ENCODE assay signal across 22 mouse cellular contexts in the genomic region with DNA sequence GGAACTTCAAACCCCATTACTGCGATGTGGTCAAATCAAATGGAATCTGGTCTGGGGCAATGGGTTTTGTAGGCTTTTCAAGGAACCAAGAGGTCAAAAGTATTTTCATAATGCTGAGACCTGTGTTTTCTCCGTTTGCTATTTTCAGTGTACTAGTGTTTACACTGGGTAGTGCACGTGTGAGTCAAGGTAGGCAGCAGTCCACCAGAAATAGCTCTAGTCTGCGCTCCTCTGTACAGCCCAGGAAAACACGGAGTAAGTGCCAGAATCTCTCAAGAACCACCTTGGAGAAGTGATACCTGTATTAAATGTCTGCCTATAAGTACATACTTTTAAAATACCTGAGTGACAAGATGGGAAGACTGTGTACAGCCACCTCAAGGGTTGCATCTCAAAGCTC. TPM values are rescaled to one million over a fixed set of nuclear protein-coding genes. Genes with fewer than 3 reads are reported as not detected.
DNase-seq lines count a peak whose midpoint lies in the region; ATAC-seq and TF ChIP-seq lines count a peak whose summit lies in the region.
"Had no signal": no experiment of that assay in that cellular context is flagged by ENCODE, and none has a peak within 500 bp of the region (broad histone marks: within the 10 kb centered on the region; RNA-seq: fewer than 3 reads in every experiment).

No protein-coding gene starts in this region.

- no peaks in the 10 kb centered on the region for H3K27me3 ChIP-seq in heart, embryonic 11.5 days (ENCODE audit: control insufficient read depth, insufficient read depth, low read length)
- no peaks in the 10 kb centered on the region for H3K27me3 ChIP-seq in heart, embryonic 15.5 days
- no peaks in the 10 kb centered on the region for H3K27me3 ChIP-seq in liver, embryonic 11.5 days (replicated peaks; ENCODE audit: control insufficient read depth, insufficient read depth, low read length)
- H3K27me3 ChIP-seq in liver, postnatal 0 days (ENCODE audit: insufficient read depth, low read length): no peaks in the 10 kb centered on the region
- H3K27me3 ChIP-seq: intestine, embryonic 15.5 days had no signal

- WGBS in heart, embryonic 11.5 days (ENCODE audit: insufficient replicate concordance): 67% methylated on average over 5 of the region's 5 CpGs
- WGBS in heart, embryonic 15.5 days: 45% methylated on average over 5 of the region's 5 CpGs
- 83% methylated on average over 5 of the region's 5 CpGs for WGBS in liver, embryonic 11.5 days
- WGBS in liver, postnatal 0 days (ENCODE audit: insufficient replicate concordance): 72% methylated on average over 5 of the region's 5 CpGs

- intact Hi-C loops in heart, postnatal 10 days (cut with DNase I): no loop called here

- no peak for ATAC-seq in heart, embryonic 11.5 days (replicated peaks; ENCODE audit: insufficient number of reproducible peaks, low FRiP score, low TSS enrichment)
- ATAC-seq in heart, embryonic 15.5 days (replicated peaks; ENCODE audit: insufficient number of reproducible peaks, insufficient read depth, low FRiP score, low read depth): no peak; the same call in 1 of the 2 replicates
- no peak for ATAC-seq in liver, embryonic 11.5 days (replicated peaks; ENCODE audit: low FRiP score)
- ATAC-seq in liver, postnatal 0 days: no peak
- ATAC-seq: forebrain, embryonic 14.5 days; intestine, embryonic 15.5 days had no signal

- H3K4me3 ChIP-seq in heart, embryonic 11.5 days (ENCODE audit: low read depth, low read length): no peak overlapping the region
- no peak overlapping the region for H3K4me3 ChIP-seq in heart, embryonic 15.5 days
- no peak overlapping the region for H3K4me3 ChIP-seq in liver, embryonic 11.5 days (ENCODE audit: low read depth, low read length)
- H3K4me3 ChIP-seq in liver, postnatal 0 days (ENCODE audit: low read depth, low read length): no peak overlapping the region
- no peak overlapping the region for H3K4me3 ChIP-seq in embryonic fibroblast, embryonic 13.5 days (ENCODE audit: insufficient read depth, low read length)
- H3K4me3 ChIP-seq: embryonic facial prominence, embryonic 10.5 days; erythroblast, embryonic 14.5 days; forebrain, embryonic 10.5 days; hindbrain, embryonic 10.5 days; intestine, embryonic 15.5 days had no signal

- H3K36me3 ChIP-seq in heart, embryonic 11.5 days (ENCODE audit: control insufficient read depth, insufficient read depth, low read length): no peaks in the 10 kb centered on the region
- H3K36me3 ChIP-seq in heart, embryonic 15.5 days: no peaks in the 10 kb centered on the region
- no peaks in the 10 kb centered on the region for H3K36me3 ChIP-seq in liver, embryonic 11.5 days (ENCODE audit: control insufficient read depth, insufficient read depth, low read length)
- no peaks in the 10 kb centered on the region for H3K36me3 ChIP-seq in liver, postnatal 0 days (replicated peaks; ENCODE audit: insufficient read depth, low read length)
- H3K36me3 ChIP-seq: embryonic facial prominence, embryonic 10.5 days; forebrain, embryonic 10.5 days; hindbrain, embryonic 10.5 days; intestine, embryonic 15.5 days had no signal

- 0 out of 2 replicates have a peak overlapping the region, but pooled peaks have one; percentile 12 for H3K27ac ChIP-seq in heart, embryonic 11.5 days (ENCODE audit: low read depth, low read length)
- peak overlapping the region; percentile 64 for H3K27ac ChIP-seq in heart, embryonic 15.5 days
- H3K27ac ChIP-seq in liver, embryonic 11.5 days (ENCODE audit: low read depth, low read length): no peak overlapping the region
- H3K27ac ChIP-seq in liver, postnatal 0 days (ENCODE audit: low read depth): no peak overlapping the region
- peak overlapping the region; percentile 51; the same call in 1 of the 2 replicates for H3K27ac ChIP-seq in embryonic fibroblast, embryonic 13.5 days (ENCODE audit: insufficient read depth, low read length)
- H3K27ac ChIP-seq: embryonic facial prominence, embryonic 10.5 days; forebrain, embryonic 10.5 days; hindbrain, embryonic 10.5 days; hindbrain, embryonic 14.5 days; intestine, embryonic 15.5 days had no signal

- H3K4me2 ChIP-seq in heart, embryonic 11.5 days: no peak overlapping the region
- H3K4me2 ChIP-seq in heart, embryonic 15.5 days: 0 out of 2 replicates have a peak overlapping the region, but pooled peaks have one; percentile 16
- H3K4me2 ChIP-seq in liver, embryonic 11.5 days: no peak overlapping the region
- H3K4me2 ChIP-seq in liver, postnatal 0 days (ENCODE audit: low read depth, low read length): no peak overlapping the region
- H3K4me2 ChIP-seq: hindbrain, embryonic 14.5 days; intestine, embryonic 15.5 days had no signal

- DNase-seq in heart, postnatal 4 days: no peak
- DNase-seq in heart, postnatal 10 days: no peak
- peak; percentile 11 for DNase-seq in liver, embryonic 11.5 days (ENCODE audit: low spot score)
- DNase-seq in liver, postnatal 0 days: no peak
- no peak for DNase-seq in urinary bladder, postnatal 14 days (ENCODE audit: low spot score)
- DNase-seq: adrenal gland, adult 2 months; adrenal gland, postnatal 25 days; cerebellum, adult 18-20 months; cerebellum, adult 9-11 months; cerebellum, postnatal 36 days; gastrocnemius, postnatal 10 days; kidney, adult 2 months had no signal

- no peak for TF ChIP-seq POLR2A in embryonic fibroblast, embryonic 13.5 days (IDR thresholded peaks at IDR 0.05; ENCODE audit: low read depth, low read length)

- no peak for TF ChIP-seq CTCF in liver, postnatal 0 days (IDR thresholded peaks at IDR 0.05; ENCODE audit: low read depth)
- TF ChIP-seq CTCF in embryonic fibroblast, embryonic 13.5 days (IDR thresholded peaks at IDR 0.05; ENCODE audit: borderline replicate concordance, insufficient read depth, low read length): no peak

- TF ChIP-seq EP300 in liver, postnatal 0 days (IDR thresholded peaks at IDR 0.05; ENCODE audit: low read depth): no peak

- no peak overlapping the region for H3K9ac ChIP-seq in heart, embryonic 11.5 days (ENCODE audit: low read depth, low read length)
- H3K9ac ChIP-seq in heart, embryonic 15.5 days: no peak overlapping the region
- H3K9ac ChIP-seq in liver, embryonic 11.5 days (ENCODE audit: low read depth, low read length): no peak overlapping the region
- H3K9ac ChIP-seq in liver, postnatal 0 days (replicated peaks): no peak overlapping the region
- H3K9ac ChIP-seq: hindbrain, embryonic 14.5 days; intestine, embryonic 15.5 days had no signal

- no peaks in the 10 kb centered on the region for H3K9me3 ChIP-seq in heart, embryonic 11.5 days (replicated peaks; ENCODE audit: control insufficient read depth, low read length)
- no peaks in the 10 kb centered on the region for H3K9me3 ChIP-seq in heart, embryonic 15.5 days (replicated peaks)
- no peaks in the 10 kb centered on the region for H3K9me3 ChIP-seq in liver, embryonic 11.5 days (ENCODE audit: control insufficient read depth, low read length)
- no peaks in the 10 kb centered on the region for H3K9me3 ChIP-seq in liver, postnatal 0 days (ENCODE audit: low read length)
- H3K9me3 ChIP-seq: embryonic facial prominence, embryonic 10.5 days; forebrain, embryonic 10.5 days; hindbrain, embryonic 10.5 days; intestine, embryonic 15.5 days had no signal

- H3K4me1 ChIP-seq in heart, embryonic 11.5 days (ENCODE audit: control insufficient read depth, insufficient read depth, low read length): peaks cover 16% of the 10 kb centered on the region; the same call in 1 of the 2 replicates
- peaks cover 34% of the 10 kb centered on the region for H3K4me1 ChIP-seq in heart, embryonic 15.5 days (replicated peaks)
- no peaks in the 10 kb centered on the region for H3K4me1 ChIP-seq in liver, embryonic 11.5 days (replicated peaks; ENCODE audit: control insufficient read depth, insufficient read depth, low read length)
- no peaks in the 10 kb centered on the region for H3K4me1 ChIP-seq in liver, postnatal 0 days (ENCODE audit: insufficient read depth)
- H3K4me1 ChIP-seq in embryonic fibroblast, embryonic 13.5 days (ENCODE audit: control insufficient read depth, insufficient read depth, low read length): peaks cover 16% of the 10 kb centered on the region
- H3K4me1 ChIP-seq: intestine, embryonic 15.5 days had no signal

RNA-seq across cellular contexts. Expression of a gene that starts 44.1 kb away (rescaled TPM):
- polyA plus RNA-seq in heart, embryonic 11.5 days (2014; fragmentation: Nextera tagmentation; extraction: Ambion mirVana): 44.4 and 51.4 TPM in 2 replicates
- 100 to 1,000 TPM; 116 to 133 TPM for total RNA-seq in heart, postnatal 4 days (2021)
- 53.3 and 64.5 TPM in 2 replicates for polyA plus RNA-seq in heart, embryonic 15.5 days (2015; fragmentation: Nextera tagmentation; extraction: Ambion mirVana)
- 10 to 100 TPM; 73.6 to 85.2 TPM for total RNA-seq in heart, postnatal 10 days (2021)
- polyA plus RNA-seq in liver, embryonic 11.5 days (2014; fragmentation: Nextera tagmentation; extraction: Ambion mirVana): 4.8 and 5.9 TPM in 2 replicates
- polyA plus RNA-seq in liver, postnatal 0 days (2015; fragmentation: Nextera tagmentation; extraction: Ambion mirVana): 0.35 and 0.47 TPM in 2 replicates
- 188 and 357 TPM in 2 replicates for polyA plus RNA-seq in embryonic fibroblast, embryonic 13.5 days (2011; ENCODE audit: insufficient read length, low read depth, missing spikeins)

Comparison
In these comparisons a context has a peak if more than half of its experiments do, and no peak if none do; other contexts are left out.
1. H3K27ac ChIP-seq: peak in heart, embryonic 11.5 days (single experiment), heart, embryonic 15.5 days (single experiment) and embryonic fibroblast, embryonic 13.5 days (single experiment); none in liver, embryonic 11.5 days (single experiment) and liver, postnatal 0 days (single experiment).